Mouse (Mus musculus) liver, embryonic 15.5 days (tissue): ENCODE results near the gene Zfp868. TPM values are rescaled to one million over a fixed set of nuclear protein-coding genes. Genes with fewer than 3 reads are reported as not detected.

ENCODE experiments used
- polyA plus RNA-seq: library from polyadenylated mRNA; unstranded; fragments of >200 nt; fragmentation: Nextera tagmentation; extraction: Ambion mirVana; gene quantifications from 2 replicates; pipeline ENCODE4 v1.2.1, GENCODE M21; 2015

Gene Zfp868
- polyA plus RNA-seq, 1 experiment from 2014 or later, result 7.2 TPM

Other genes starting within 250 kb of the Zfp868 start
- gene Gm9495, start 172.0 kb downstream of the Zfp868 start, polyA plus RNA-seq, result not detected in 2 replicates
- not detected in 2 replicates for gene Gm7697, start 102.6 kb downstream of the Zfp868 start, polyA plus RNA-seq
- gene Zfp964, start 28.9 kb upstream of the Zfp868 start, polyA plus RNA-seq, result 0.44 and 0.54 TPM in 2 replicates
- gene Zfp869, start 85.2 kb upstream of the Zfp868 start, polyA plus RNA-seq, result 10.7 and 11.3 TPM in 2 replicates
- gene Zfp963, start 124.4 kb upstream of the Zfp868 start, polyA plus RNA-seq, result 2.0 and 2.2 TPM in 2 replicates
- gene Gm20422, start 149.3 kb upstream of the Zfp868 start, polyA plus RNA-seq, result 0.62 TPM in 1 of 2 replicates, not detected in the other
- 19.6 and 23.0 TPM in 2 replicates for gene Atp13a1, start 165.6 kb upstream of the Zfp868 start, polyA plus RNA-seq
- gene Zfp866, start 165.6 kb upstream of the Zfp868 start, polyA plus RNA-seq, result 7.4 and 8.5 TPM in 2 replicates
- 5.7 and 7.5 TPM in 2 replicates for gene Gmip, start 183.1 kb upstream of the Zfp868 start, polyA plus RNA-seq
- 0.06 TPM in 2 replicates for gene Lpar2, start 196.9 kb upstream of the Zfp868 start, polyA plus RNA-seq
- gene Pbx4, start 206.9 kb upstream of the Zfp868 start, polyA plus RNA-seq, result 2.0 and 2.4 TPM in 2 replicates